Mouse (Mus musculus) spleen, adult 2 months (tissue): Measurements from ENCODE around the gene Rnps1.

Experiments
- CTCF ChIP-seq: fragments of 200-500 bp; IDR thresholded peaks from 2 replicates; pipeline ENCODE4 v1.5.1; 2011; ENCODE audit warnings: mild to moderate bottlenecking, inconsistent platforms; ENCODE audit not compliant: insufficient read depth, insufficient read length, insufficient replicate concordance; ENCODE audit errors: extremely low read depth
- POLR2A ChIP-seq: fragments of 200-500 bp; IDR thresholded peaks from 2 replicates; pipeline ENCODE4 v1.6.1; 2011; ENCODE audit warnings: low read depth, low read length, inconsistent platforms

- no peak for TF ChIP-seq POLR2A
- TF ChIP-seq CTCF: no peak
Observed at GRCm38 (mm10) chr17:24453372-24453771, 39.0 kb downstream of the Rnps1 start.
